Mouse (Mus musculus): ENCODE measurements around the gene Pgd.

Pgd gene

GRCm38 (mm10) chr4:149168016-149168415 lies 1.4 kb upstream of the Pgd start:
- DNase-seq (ENCODE audit: low read depth) = no peak

GRCm38 (mm10) chr4:149166957-149167611 lies 513 bp upstream of the Pgd start:
- DNase-seq (ENCODE audit: low read depth) = peak; percentile 81

GRCm38 (mm10) chr4:149164150-149164549 lies 2.4 kb downstream of the Pgd start:
- no peak for DNase-seq (ENCODE audit: low read depth)

GRCm38 (mm10) chr4:149163196-149163595 lies 3.4 kb downstream of the Pgd start:
- DNase-seq (ENCODE audit: low read depth) = peak; percentile 37

DNA sequence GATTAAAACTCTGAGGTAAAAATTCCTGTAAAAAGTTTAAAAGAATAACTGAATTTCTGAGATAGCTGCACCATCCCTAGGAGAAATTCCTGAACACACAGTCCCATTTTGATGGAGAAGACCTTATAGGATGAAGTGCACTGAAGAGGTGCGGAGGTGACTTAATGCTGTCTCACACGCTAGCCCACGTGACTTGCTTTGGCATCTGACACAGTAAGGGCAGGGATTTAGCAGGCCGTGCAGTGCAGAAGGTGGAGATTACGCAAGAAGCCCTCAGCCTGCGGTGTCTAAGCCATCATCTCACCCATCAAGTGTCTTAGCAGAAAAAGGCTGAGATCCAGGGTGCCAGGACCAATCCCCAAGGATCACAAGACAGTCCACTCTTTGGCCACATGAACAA lies 5.4 kb downstream of the Pgd start:
- peak; percentile 53 for DNase-seq (ENCODE audit: low read depth)

GRCm38 (mm10) chr4:149159891-149160290 lies 6.7 kb downstream of the Pgd start:
- DNase-seq (ENCODE audit: low read depth) = no peak

- no peak for DNase-seq (ENCODE audit: low read depth)
Measured at GRCm38 (mm10) chr4:149159203-149159602, 7.4 kb downstream of the Pgd start.

DNA sequence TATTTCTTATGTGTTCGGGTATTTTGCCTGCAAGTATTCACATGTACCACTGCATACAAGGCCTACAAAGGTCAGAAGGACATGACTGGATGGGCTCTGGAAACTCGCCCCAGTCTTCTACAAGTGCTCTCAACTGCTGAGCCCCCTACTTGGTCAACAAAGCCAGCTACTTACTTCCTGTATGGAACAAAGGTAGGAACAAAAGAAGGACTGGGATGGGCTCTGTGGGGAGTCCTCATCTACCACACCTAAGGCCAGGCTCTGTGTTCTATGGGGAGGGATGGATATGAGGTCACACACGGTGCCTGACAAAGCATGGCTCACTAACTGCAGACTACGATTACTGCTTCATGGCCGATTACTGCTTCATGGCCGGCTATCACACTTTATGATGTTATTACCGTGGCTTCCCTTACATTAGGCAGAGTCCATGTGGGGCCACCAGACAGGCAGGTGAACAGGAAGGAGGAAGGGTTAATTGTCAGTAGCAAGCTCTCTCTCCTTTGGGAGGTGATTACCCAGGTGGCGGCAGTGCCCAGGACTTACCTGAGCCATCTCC lies 9.1 kb downstream of the Pgd start:
- DNase-seq (ENCODE audit: low read depth) = no peak

DNA sequence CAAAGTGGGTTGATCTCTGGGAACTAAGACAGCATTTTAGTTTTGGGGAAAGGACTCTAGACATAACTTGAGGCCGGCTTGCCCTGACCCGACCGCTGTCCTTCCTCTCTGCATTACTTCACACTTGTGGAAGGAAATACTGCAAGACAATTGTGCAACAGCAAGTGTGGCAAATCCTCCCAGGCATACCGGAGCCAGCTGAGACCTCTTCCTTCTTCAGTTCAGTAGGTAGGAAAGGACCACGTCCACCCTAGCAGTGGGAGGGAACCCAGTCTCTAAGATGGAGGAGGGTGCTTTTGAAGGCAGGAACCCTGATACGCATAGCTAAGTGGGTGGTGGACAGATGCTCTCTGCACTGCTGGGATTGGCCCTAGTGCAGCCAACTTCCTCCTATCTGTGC lies 10.9 kb downstream of the Pgd start:
- DNase-seq (ENCODE audit: low read depth) = peak; percentile 93

GRCm38 (mm10) chr4:149154859-149155258 lies 11.7 kb downstream of the Pgd start:
- no peak for DNase-seq (ENCODE audit: low read depth)

- DNase-seq (ENCODE audit: low read depth) = no peak
Measured at GRCm38 (mm10) chr4:149150721-149151120, 15.8 kb downstream of the Pgd start.

DNA sequence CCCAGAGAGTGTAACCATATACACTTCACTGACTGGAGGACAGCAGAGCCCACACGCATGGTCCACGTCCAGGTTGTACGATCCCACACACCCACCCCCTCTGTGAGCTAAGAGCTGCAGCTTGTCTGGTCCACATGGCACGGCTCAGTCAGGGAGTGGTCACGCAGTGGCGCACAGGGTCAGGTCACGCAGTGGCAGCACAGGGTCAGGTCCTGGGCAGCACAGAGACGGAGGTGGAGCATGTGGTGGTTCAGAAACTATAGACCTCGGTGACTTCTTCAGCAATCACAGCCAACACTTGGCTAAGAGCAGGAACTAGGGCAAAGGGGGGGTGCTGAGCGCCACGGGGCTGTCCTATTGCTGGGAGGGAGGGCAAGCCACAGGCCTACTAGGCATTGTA lies 16.3 kb downstream of the Pgd start:
- no peak for DNase-seq (ENCODE audit: low read depth)

DNA sequence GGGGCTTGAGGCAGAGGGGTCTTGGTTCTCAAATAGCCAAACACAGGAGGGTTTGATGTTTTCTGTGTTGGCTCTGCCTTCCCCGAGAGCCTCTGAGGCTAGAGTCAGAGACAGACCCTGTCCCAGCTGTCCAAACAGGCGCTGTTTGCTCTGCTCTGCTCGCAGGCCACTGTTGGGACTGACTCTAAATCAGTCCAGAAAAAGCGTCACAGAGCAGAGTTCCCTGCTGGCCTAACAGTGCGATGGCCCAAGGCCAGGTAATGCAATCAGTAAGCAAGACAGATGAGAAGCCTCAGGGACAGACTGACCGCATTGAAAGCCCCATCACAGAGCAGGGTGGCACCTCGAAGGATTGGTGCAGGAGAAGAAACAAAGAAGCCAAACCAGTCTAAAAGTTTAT lies 17.0 kb downstream of the Pgd start:
- no peak for DNase-seq (ENCODE audit: low read depth)

GRCm38 (mm10) chr4:149149196-149149595 lies 17.4 kb downstream of the Pgd start:
- DNase-seq (ENCODE audit: low read depth) = no peak

- DNase-seq (ENCODE audit: low read depth) = peak; percentile 15
Measured at GRCm38 (mm10) chr4:149148084-149148483, 18.5 kb downstream of the Pgd start.

DNA sequence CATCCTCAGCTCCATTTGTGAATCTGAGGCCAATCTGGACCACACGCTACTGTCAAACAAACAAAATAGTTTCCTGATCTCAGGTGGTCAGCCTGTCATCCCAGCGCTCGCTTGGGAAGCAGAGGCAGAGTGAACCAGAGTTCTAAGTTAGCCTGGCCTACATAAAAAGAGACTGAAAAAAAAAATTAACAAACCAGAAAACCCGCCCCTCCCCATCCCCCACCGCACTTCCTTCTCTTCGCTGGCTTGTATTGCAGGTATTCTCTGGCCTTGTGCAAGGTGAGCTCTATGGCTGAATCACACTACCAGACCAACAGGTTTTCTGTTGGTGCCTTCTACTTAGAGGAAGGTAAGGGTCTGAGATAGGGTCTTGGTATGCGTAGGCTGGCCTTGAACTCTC lies 19.0 kb downstream of the Pgd start:
- peak; percentile 17 for DNase-seq (ENCODE audit: low read depth)

DNA sequence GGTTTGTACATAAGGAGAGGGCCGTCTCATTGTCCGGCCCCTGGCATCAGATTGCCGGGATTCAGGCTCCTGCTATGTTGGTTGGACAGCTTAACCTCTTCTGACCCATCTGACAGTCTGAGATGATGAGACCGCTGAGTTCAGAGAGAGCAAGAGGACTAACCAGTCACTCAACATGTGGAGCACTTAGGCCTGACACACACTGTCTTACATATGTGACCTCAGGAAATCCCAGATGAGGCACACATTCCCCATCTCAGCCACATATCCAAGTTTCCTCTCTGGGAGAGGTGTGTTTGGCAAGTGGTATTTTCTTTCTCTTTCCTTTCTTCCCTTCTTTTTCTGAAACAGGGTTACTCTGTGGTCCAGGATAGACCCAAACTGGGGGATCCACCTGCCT lies 21.4 kb downstream of the Pgd start:
- DNase-seq (ENCODE audit: low read depth) = no peak

DNA sequence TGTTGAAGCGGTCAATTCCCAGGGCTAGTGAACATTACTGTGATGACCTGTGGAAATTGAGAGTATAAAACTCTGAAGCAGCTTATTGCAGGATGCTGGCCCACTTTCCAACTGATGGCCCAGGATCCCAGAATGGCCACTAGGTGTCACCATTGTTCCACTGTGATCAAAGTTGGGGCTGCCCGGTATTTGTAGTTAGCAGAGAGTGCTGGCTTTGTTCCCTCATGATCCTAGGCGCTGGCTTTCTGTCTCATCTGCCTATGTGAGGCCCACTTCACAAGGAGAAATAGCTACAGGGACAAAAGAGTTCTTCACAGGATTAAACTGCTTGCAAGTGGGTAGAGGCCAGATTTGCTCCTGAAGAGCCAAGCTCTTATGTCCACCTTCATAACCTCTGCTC lies 22.1 kb downstream of the Pgd start:
- DNase-seq (ENCODE audit: low read depth) = peak; percentile 85

GRCm38 (mm10) chr4:149143594-149143993 lies 23.0 kb downstream of the Pgd start:
- DNase-seq (ENCODE audit: low read depth) = peak; percentile 17

DNA sequence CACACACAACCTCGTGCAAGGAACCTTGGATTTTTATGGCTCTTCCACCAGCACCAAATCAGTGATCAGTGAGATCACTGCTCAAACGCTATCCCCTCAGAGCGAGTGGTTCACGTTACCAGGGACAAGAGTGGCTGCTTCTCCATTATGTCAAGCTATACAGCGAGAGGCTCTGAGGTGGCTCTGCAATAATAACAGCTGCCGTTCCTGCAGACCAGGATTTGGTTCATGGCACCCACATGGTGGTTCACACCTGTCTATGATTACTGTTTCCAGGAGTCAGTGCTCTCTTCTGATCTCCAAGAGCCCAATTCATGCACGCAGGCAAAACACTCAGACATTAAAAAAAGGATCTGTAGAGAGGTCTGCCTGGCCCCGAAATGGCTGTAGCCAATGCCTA lies 28.1 kb downstream of the Pgd start:
- no peak for DNase-seq (ENCODE audit: low read depth)

DNA sequence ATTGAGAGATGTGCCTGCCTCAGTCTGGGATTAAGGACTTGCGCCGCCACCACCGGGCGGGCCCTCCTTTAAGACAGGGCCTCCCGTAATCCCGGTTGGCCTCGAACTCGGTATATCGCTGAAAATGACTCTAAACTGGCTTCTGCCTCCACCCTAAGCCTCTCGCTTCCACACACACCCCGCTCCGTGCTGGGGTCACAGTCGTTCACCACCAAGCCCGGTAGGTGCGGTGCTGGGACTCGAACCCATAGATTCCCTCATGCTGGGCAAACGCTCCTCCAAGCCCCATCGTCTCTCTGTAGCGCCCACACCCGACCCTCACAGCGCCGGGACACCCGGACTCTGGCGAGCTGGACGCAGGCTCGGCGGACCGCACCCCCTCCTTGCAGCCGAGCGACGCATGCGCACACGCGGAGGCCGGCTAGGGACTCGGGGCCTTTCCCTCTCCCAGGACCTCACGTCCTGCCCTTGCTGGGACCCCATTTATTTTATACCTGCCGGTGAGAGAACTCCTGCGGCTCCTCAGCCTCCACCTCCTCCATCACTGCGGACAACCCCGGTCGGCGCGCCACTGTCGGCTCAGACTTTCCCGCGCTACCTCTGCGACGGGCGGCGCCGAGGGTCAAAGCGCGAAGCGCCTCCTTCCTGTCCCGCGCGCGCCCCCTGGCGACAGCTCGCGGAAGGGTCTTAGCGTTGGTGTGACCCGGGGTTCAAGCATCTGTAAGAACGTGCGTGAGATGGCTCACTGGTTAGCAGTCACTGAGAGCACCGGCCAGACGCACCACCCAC lies 29.4 kb downstream of the Pgd start, which contains the start of gene Cenps:
Gene Cenps, minus strand, starts transcription at position 648 of the 789 bp plus-strand sequence.
- peak; percentile 92 for DNase-seq (ENCODE audit: low read depth)

DNA sequence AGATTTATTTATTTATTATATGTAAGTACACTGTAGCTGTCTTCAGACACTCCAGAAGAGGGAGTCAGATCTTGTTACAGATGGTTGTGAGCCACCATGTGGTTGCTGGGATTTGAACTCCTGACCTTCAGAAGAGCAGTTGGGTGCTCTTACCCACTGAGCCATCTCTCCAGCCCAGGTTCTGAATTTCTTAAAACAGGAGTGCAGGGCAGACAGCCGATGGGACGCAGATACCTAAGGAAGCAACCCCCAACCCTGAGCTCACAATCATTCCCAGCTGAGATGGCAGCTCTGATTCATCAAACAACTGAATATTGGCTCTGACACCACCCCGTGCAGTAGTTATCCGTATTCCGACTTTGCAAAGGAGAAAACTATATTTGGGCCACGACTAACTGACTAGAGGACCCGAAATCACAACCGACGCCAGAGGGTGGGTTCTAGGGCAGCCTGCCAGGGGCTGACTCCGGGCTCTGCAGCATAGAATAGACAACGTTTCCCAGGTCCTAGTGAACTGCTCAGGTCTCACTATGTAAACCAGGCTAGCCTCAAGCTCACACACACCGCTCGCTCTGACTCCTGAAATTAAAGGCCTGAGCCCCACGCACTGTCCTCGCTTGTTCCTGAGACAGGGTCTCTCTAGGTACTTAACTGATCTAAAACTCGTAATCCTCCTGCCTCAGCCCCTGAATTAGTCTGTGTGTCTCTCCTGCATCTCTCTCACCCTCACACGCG lies 30.3 kb downstream of the Pgd start:
- peak; percentile 26 for DNase-seq (ENCODE audit: low read depth)

DNA sequence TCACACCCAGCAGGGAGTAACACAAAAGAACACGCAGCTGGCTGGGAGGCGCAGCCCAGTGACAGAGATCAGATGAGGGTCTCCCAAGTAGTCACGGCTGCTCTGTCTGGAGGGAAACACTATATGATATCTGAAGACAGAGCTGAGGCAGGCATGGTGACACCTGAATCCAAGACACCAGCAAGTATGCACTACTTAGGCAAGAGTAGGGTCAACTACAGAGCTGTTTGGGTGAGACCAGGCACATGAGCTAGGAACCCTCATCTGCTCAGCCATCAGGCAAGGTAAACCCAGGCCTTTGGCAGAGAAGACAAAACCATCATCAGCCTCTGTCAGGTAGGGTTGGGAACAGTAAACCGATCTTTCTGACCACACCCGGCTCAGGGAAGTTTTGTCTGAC lies 33.2 kb downstream of the Pgd start:
- DNase-seq (ENCODE audit: low read depth) = no peak
